Mouse (Mus musculus): ENCODE measurements at regions not wholly inside any gene's neighbourhood (a gene's known extent, or its start where the extent isn't known, plus 50 kb on each side); places are given as distances from the start of the nearest gene placed in this dataset.

DNA sequence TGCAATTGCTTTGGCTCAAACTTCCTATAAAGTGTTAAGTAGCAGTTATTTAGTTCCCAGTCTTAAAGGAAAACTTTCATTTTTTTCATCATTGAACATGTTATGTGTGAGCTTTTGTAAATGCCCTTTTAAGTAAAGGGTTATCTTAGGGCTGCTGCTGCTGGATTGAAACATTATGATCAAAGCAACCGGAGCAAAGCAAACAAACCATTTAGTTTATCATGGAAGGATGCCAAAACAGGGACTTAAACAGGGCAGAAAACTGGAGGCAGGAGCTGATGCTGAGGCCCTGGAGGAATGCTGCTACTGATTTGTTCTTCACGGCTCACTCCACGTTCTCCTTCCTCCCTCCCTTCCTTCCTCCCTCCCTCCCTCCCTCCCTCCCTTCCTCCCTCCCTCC, 111.3 kb upstream of the Nr2f1 start:
- Histone ChIP-seq H3K4me3 (no peak overlapping the region), H3K4me2 (replicated peaks) (no peak overlapping the region), H3K9ac (no peak overlapping the region), H3K27ac (no peak overlapping the region), H3K4me1 (no peaks in the 10 kb centered on the region), H3K27me3 (no peaks in the 10 kb centered on the region), H3K36me3 (no peaks in the 10 kb centered on the region), H3K9me3 (replicated peaks) (0 out of 2 replicates have a peak, but pooled peaks cover under 1% of the 10 kb centered on the region)
- WGBS: 56% methylated on average over 3 of the region's 3 CpGs
- ATAC-seq (ENCODE audit: low FRiP score): no peak
